Mouse (Mus musculus): Measurements from ENCODE around the gene Celf1. TPM values are rescaled to one million over a fixed set of nuclear protein-coding genes. Genes with fewer than 3 reads are reported as not detected.
A peak's percentile ranks its signal among the peaks of the same experiment; 100 is the strongest.

Gene Celf1
- polyA plus RNA-seq, 1 experiment from 2014 or later = 34.9 TPM

DNA sequence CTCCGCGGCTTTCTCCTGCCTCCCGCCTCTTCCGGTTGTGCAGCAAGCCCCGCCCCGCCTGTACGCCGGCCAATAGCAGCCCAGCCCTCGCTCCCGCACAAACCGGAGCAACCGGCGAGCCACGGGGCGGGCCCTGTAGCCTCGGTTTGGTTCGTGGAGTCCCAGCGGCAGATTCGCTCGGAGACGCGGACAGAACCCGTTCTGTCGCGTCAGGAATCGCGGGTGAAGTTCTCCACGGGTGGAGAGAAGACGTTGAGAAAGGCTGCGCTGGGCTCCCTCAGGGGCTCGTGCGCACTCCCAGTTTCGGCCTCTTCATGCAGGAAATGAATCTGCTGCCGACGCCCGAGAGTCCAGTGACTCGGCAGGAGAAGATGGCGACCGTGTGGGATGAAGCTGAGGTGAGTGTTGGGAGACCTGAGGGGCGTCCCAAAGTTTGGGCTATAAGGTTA lies 113.8 kb downstream of the Celf1 start, which contains the start of gene Psmc3:
Gene Psmc3, plus strand, starts transcription at position 76 of the 449 bp plus-strand sequence.
- no peaks in the 10 kb centered on the region for H3K9me3 ChIP-seq (ENCODE audit: control insufficient read depth)
- peak within 1 kb of the TSS; percentile 70 for H3K27ac ChIP-seq (ENCODE audit: low read depth, low read length)
- peak; percentile 99 for ATAC-seq
- peak within 1 kb of the TSS; percentile 79 for H3K9ac ChIP-seq (ENCODE audit: low read depth, low read length)
- TF ChIP-seq CTCF (IDR thresholded peaks at IDR 0.05; ENCODE audit: low read depth) = no peak
- no peaks in the 10 kb centered on the region for H3K27me3 ChIP-seq (replicated peaks; ENCODE audit: control insufficient read depth, insufficient read depth, low read length)
- peak within 1 kb of the TSS; percentile 72 for H3K4me2 ChIP-seq (replicated peaks; ENCODE audit: low read depth)
- H3K36me3 ChIP-seq (ENCODE audit: control insufficient read depth, insufficient read depth) = peaks cover 37% of the 10 kb centered on the region
- H3K4me1 ChIP-seq (replicated peaks; ENCODE audit: control insufficient read depth, insufficient read depth, low read length) = peaks cover 6% of the 10 kb centered on the region
- peak within 1 kb of the TSS; percentile 85 for H3K4me3 ChIP-seq (ENCODE audit: low read depth, low read length)
- under 1% methylated on average over 40 of the region's 40 CpGs for WGBS

DNA sequence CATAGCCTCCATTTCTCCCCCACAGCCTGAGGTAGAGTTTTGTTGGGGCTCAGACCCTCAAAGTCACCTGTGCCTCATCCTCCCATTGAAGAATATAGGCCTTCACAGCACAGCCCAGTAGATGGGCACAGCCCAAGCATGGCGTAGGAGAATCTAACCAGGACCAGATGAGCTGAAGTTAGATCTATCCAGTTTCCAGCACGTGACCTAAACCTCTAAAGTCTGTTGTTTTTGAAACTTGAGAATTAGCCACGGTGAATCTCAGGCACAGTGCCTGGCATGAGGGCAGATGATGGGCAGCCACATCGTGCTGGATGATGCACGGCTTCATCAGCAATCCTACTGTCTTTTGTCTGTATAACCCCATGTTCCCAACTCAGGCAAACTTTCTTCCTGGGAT lies 118.3 kb downstream of the Celf1 start:
- TF ChIP-seq CTCF (IDR thresholded peaks at IDR 0.05; ENCODE audit: low read depth) = no peak
- no peak overlapping the region for H3K27ac ChIP-seq (ENCODE audit: low read depth, low read length)
- no peaks in the 10 kb centered on the region for H3K9me3 ChIP-seq (ENCODE audit: control insufficient read depth)
- H3K36me3 ChIP-seq (ENCODE audit: control insufficient read depth, insufficient read depth) = peaks cover 78% of the 10 kb centered on the region
- H3K4me2 ChIP-seq (replicated peaks; ENCODE audit: low read depth) = no peak overlapping the region
- H3K4me3 ChIP-seq (ENCODE audit: low read depth, low read length) = no peak overlapping the region
- no peak overlapping the region for H3K9ac ChIP-seq (ENCODE audit: low read depth, low read length)
- WGBS = 95% methylated on average over 5 of the region's 5 CpGs
- peaks cover 6% of the 10 kb centered on the region for H3K4me1 ChIP-seq (replicated peaks; ENCODE audit: control insufficient read depth, insufficient read depth, low read length)
- ATAC-seq = no peak
- H3K27me3 ChIP-seq (replicated peaks; ENCODE audit: control insufficient read depth, insufficient read depth, low read length) = no peaks in the 10 kb centered on the region

DNA sequence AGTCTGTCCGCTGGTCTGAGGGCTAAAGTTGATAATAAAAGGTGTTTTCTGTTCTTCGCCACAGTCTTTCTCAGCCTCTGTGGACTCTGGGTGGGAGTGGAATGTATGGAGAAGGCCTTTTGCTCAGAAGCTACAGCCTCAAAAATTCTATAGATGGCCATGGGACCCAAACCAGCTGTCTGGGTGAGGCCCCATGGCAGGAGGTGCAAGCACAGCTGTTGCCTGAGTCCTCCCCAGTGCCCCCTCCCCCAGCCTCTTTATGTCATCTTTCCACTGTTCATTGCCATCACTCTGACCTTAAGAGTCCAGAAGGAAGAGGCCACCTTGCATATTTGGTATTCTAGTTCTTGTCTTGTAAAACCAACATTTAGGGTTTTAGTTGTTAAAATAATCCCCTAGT lies 119.2 kb downstream of the Celf1 start:
- H3K27me3 ChIP-seq (replicated peaks; ENCODE audit: control insufficient read depth, insufficient read depth, low read length) = no peaks in the 10 kb centered on the region
- peaks cover 88% of the 10 kb centered on the region for H3K36me3 ChIP-seq (ENCODE audit: control insufficient read depth, insufficient read depth)
- H3K9ac ChIP-seq (ENCODE audit: low read depth, low read length) = no peak overlapping the region
- 0 out of 2 replicates have a peak overlapping the region, but pooled peaks have one; percentile 21 for H3K27ac ChIP-seq (ENCODE audit: low read depth, low read length)
- peaks cover 6% of the 10 kb centered on the region for H3K4me1 ChIP-seq (replicated peaks; ENCODE audit: control insufficient read depth, insufficient read depth, low read length)
- 97% methylated on average over 2 of the region's 2 CpGs for WGBS
- no peak overlapping the region for H3K4me3 ChIP-seq (ENCODE audit: low read depth, low read length)
- no peak overlapping the region for H3K4me2 ChIP-seq (replicated peaks; ENCODE audit: low read depth)
- no peaks in the 10 kb centered on the region for H3K9me3 ChIP-seq (ENCODE audit: control insufficient read depth)
- no peak for TF ChIP-seq CTCF (IDR thresholded peaks at IDR 0.05; ENCODE audit: low read depth)
- ATAC-seq = no peak

DNA sequence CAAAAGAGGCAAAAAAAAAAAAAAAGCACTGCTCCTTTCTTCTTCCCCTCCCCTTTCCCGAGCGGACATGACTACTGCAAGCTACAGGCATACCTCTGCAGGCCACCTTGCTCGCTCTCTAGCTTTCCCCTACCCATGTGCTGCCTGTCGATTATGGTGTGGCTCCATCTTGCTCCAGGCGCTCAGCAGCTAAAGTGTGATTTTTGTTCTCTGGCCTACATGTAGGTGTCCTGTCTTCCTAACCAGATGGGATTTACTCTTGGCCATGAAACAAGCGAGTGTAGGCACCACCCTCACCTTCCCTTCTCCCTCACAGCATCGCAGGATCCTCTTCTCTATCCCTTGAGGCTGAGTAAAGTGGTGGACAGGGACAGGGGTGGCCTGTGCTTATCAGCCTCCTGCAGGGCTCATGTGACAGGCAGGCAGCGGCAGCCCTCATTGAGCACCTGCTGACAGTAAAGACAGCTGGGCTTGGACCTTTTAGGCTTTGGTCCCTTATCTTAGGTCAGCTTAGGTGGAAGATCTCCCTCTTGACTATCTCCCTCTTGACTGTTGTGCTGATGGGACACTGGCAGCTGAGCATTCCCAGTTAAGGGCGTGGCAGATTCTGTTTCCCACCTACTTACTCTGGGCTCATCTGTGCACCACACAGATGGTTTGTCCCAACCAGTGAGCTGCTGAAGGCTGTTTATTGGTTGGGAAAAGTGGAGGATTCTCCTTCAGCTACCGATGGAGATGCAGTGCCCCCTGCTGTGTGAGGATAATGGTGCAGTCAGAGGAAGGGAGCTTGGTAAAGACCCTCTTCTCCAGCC lies 120.6 kb downstream of the Celf1 start:
- Histone ChIP-seq H3K4me2 (replicated peaks; ENCODE audit: low read depth) (no peak overlapping the region), H3K9ac (ENCODE audit: low read depth, low read length) (no peak overlapping the region), H3K4me1 (replicated peaks; ENCODE audit: control insufficient read depth, insufficient read depth, low read length) (no peaks in the 10 kb centered on the region), H3K27me3 (replicated peaks; ENCODE audit: control insufficient read depth, insufficient read depth, low read length) (no peaks in the 10 kb centered on the region), H3K9me3 (ENCODE audit: control insufficient read depth) (no peaks in the 10 kb centered on the region), H3K4me3 (ENCODE audit: low read depth, low read length) (no peak overlapping the region), H3K36me3 (ENCODE audit: control insufficient read depth, insufficient read depth) (peaks cover 89% of the 10 kb centered on the region), H3K27ac (ENCODE audit: low read depth, low read length) (no peak overlapping the region)
- 77% methylated on average over 10 of the region's 10 CpGs for WGBS
- TF ChIP-seq CTCF (IDR thresholded peaks at IDR 0.05; ENCODE audit: low read depth) = peak; percentile 80
- no peak for ATAC-seq

DNA sequence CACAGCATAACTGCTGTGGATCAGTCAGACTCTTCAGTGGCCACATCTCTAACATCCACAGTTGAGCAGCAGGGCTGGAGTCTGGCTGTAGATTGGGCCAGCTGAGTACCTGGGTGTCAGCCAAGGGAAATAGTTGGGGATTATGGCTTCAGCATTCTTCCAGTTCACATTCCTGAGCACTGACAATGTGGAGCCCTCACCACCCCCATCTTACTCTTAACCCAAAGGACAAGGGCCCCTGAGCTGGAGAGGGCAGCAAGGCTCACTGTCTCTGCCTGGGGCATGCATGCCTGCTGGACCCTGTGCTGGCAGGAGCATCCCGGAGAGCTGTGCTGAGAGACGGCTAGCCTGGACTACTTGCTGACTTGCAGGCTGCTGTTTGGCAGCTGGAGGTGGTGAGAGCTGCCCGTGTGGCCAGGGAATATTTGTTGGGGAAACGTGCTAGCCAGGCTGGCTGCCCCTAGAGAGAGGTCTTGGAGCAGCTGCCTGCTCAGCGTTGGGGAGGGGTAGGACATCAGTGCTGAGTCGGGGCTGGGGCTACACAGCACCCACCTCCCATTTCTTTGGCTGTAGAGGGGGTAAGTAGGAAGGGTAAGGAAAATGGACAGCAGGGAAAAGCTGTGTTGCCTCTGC lies 121.8 kb downstream of the Celf1 start:
- peaks cover 77% of the 10 kb centered on the region for H3K36me3 ChIP-seq (ENCODE audit: control insufficient read depth, insufficient read depth)
- no peaks in the 10 kb centered on the region for H3K4me1 ChIP-seq (replicated peaks; ENCODE audit: control insufficient read depth, insufficient read depth, low read length)
- H3K4me2 ChIP-seq (replicated peaks; ENCODE audit: low read depth) = no peak overlapping the region
- no peak for TF ChIP-seq CTCF (IDR thresholded peaks at IDR 0.05; ENCODE audit: low read depth)
- H3K27me3 ChIP-seq (replicated peaks; ENCODE audit: control insufficient read depth, insufficient read depth, low read length) = no peaks in the 10 kb centered on the region
- H3K9me3 ChIP-seq (ENCODE audit: control insufficient read depth) = no peaks in the 10 kb centered on the region
- H3K9ac ChIP-seq (ENCODE audit: low read depth, low read length) = no peak overlapping the region
- peak overlapping the region; percentile 50; the same call in 1 of the 2 replicates for H3K27ac ChIP-seq (ENCODE audit: low read depth, low read length)
- WGBS = 77% methylated on average over 6 of the region's 6 CpGs
- ATAC-seq = 0 out of 2 replicates have a peak, but pooled peaks have one; percentile 19
- H3K4me3 ChIP-seq (ENCODE audit: low read depth, low read length) = no peak overlapping the region
